Mouse (Mus musculus) mouse embryonic stem cell (cell line): ENCODE measurements around the gene Parm1.

ENCODE experiments used
- in situ Hi-C, 2 experiments: fragments of 300-500 bp; cut with MboI; formaldehyde crosslinking; loops; 1 replicate in 1 of 2; 3 replicates in 1 of 2; pipeline ENCODE4 v1.14.3; 2019 to 2020; ENCODE audit warnings: low sequenced_read_pairs in 2 of 2, low pct_unique_long_range_greater_than_20kb in 1 of 2, mixed read lengths in 1 of 2; ENCODE audit not compliant: unreplicated experiment in 1 of 2

Parm1 gene

DNA sequence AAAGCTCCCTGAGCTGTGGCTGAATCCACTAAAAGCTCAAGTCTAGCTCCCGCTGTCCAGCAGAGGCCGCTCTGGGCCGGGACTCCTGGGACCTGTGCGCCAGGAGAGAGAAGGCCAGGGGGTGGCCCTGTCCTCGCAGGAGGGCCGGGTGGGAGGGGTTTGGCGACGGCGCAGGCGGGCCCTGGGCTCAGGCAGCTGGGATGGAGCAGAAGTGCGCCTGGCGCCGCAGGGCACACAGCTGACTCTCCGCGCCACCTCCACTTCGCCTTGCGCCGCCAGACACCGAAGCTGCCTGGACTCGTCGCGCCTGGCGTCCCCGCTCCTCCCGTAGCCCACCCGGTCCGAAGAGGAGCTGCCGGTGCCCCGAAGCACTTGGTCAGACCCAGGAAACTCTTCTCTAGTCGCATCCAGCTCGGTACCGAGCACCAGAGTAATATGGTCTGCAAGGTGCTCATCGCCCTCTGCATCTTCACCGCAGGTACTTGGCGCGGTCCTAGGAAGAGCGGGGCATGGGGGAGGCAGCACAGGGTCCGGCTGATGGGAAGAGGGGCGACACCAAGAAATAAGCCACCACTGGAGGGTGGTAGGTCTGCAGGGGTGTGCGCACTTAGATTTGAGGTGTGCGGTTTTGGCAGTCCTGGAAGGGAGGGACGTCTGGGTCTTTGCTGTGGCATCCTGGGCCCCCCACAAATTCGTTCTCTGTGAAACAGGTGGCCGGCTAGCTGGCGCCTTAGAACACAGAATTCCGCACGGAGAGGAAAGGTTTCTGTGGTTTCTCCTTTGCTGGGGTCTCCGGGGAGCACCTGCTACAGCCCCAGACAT, at the start of gene Parm1:
Gene Parm1, plus strand, starts transcription at position 136 of the 822 bp plus-strand sequence.
- in situ Hi-C loops: no loop called here

DNA sequence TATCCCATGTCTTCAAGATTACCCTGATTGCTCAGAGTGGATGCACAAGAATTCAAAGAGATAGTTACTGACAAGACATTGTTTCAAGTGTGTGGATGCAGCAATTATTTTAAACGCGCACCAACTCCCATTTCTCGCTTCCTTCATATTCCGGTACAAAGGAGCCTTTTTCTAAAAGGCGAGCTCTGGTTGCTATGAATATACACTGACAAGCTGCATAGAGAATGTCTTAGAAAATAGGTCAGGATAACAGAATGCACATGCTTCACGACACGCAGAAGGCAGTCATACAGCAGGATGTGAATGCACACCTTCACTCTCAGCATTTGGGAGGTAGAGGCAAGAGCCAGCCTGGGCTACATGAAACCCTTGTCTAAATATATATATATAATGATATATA, 42.2 kb upstream of the Parm1 start:
- in situ Hi-C loops: no loop called here

DNA sequence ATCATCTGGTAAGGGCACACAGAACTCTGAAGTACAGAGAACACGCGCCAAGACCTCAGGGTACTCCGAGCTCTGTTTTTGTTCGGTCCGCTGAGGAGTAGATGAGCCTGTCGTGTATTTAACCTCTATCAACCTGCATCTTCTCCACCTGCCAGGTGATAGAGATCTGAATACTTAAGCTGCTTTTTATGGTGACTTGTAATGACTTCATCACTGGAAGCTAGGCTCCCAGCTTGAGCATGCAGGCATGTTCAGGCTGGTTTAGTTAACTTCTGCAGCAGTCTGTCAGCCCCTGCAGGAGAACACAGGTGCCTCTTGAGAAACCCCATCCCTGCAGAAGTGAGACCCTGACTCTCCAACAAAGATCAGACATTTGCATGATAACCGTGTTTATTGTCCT, 40.6 kb upstream of the Parm1 start:
- in situ Hi-C loops: no loop called here

DNA sequence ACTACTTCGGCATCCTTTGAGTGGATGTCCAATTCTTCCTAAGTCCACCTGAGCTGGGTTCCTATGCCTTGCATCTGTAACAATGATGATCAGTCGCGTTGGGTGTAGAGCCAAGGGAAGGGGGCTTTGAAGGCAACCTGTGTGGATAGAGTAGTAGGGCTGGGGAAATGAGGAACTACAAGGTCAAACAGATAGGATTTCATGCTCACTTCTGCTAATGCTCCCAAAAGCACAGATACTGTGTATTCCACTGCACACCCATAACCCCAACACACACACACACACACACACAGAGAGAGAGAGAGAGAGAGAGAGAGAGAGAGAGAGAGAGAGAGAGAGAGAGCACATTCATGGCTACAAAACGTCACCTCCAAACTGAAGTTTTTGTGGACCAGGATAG, 38.7 kb upstream of the Parm1 start:
- in situ Hi-C loops: no loop called here

DNA sequence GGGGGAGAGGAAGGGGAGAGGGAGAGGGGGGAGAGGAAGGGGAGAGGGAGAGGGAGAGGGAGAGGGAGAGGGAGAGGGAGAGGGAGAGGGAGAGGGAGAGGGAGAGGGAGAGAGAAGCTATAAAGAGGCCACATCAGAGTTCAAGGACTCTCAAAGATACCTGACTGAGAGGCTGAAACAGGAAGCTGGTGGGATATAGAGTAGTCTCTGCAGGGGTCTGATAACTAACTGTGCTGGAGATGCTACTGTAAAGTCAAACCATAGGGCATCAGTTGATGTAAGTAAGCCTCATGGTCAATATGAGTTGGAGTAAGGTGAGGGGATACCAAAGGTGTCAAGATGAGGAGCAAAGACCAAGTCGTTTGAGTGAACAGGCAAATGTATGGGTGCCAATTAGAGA, 37.3 kb upstream of the Parm1 start:
- in situ Hi-C loops: no loop called here

GRCm38 (mm10) chr5:91484324-91484723, 33.1 kb upstream of the Parm1 start:
- in situ Hi-C loops: no loop called here

DNA sequence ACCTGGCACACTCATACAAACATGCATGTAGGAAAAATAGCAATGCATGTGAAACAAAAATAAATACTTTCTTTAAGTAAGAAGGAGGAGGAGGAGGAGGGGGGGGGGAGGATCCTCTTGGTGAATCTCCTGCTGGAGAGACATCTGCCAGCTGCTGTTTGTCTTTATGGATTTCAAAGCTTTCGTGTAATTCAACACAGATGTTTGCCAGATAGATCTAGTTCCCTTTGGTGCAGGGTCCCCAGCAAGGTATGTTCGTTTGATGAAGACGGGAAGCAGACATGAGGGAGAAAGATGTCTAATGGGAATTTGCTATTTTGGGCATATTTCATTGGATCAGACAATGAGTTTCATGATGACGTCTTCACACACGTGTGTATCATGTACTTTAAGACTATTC, 23.0 kb upstream of the Parm1 start:
- in situ Hi-C loops: no loop called here

DNA sequence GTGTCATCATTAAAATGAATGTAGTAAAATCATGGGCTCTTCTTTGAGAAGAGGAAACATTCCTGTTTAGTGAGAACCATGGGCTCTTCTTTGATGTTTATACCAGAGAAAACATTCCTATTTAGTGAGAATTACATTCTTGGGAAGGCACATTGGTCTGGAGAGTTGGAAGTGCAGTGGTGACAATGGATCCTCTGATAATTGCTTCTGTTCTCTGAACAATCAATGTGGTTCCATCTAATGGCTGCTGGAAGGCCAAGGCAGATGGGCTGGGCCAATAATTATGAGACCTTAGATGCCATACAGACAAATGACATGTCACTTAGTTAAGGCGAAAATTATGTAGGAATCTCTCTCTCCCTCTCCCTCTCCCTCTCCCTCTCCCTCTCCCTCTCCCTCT, 16.1 kb upstream of the Parm1 start:
- in situ Hi-C loops: no loop called here

DNA sequence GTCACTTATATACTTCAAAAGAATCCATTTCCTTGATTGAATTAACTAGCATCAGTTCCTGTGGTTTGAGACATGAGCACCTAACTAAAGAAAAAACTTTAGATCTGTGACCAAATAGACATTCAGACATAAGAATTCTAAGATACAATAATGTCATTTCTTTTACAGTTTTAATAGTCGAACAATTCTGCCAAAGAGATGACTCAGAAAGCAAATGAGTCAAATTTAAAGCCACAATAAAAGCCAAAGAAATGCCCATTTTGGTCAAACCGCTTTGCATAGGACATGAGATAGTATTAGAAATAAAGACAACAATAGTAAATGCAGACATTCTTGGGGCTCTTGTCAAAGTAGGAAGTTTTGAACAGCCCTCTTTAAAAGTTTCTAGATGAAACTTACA, 15.0 kb upstream of the Parm1 start:
- in situ Hi-C loops: no loop called here

DNA sequence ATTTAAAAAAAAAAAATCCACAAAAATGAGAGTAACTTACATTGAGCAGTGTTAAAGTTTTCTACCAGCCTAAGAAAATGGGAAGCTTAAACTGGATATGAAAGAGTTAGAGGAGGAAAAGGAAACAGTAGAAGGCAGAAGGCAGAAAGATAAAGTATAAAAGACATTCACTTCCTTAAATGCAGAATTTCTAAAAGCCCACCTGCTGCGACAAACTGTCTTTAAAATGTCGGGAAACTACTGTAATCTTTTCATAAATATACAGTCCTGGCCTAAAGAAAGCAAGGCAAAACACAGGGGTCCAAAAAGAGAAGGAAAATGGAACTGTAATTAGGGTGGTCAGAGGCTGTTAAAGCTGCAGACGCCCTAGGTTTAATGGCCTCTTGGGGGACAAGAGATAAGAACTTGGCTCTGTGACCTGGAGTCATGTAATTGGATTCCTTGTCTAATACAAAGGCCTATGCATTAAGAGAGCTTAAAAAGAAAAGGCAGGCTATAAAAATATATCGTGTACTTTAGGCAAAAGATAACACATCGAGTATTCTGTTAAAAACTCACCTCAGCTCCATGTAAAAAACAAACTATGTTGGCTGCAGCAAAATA, 13.0 kb upstream of the Parm1 start:
- in situ Hi-C loops: no loop called here

- in situ Hi-C loops: no loop called here
These were observed 338 bp upstream of the Parm1 start for GRCm38 (mm10) chr5:91517077-91517476.

- in situ Hi-C loops: no loop called here
These were observed 931 bp downstream of the Parm1 start for GRCm38 (mm10) chr5:91518302-91518790.

GRCm38 (mm10) chr5:91518946-91519345, 1.5 kb downstream of the Parm1 start:
- in situ Hi-C loops: no loop called here

GRCm38 (mm10) chr5:91519521-91519920, 2.1 kb downstream of the Parm1 start:
- in situ Hi-C loops: no loop called here

- in situ Hi-C loops: no loop called here
These were observed 15.5 kb downstream of the Parm1 start for GRCm38 (mm10) chr5:91532748-91533496.

GRCm38 (mm10) chr5:91559071-91559610, 41.7 kb downstream of the Parm1 start:
- in situ Hi-C loops: no loop called here

GRCm38 (mm10) chr5:91559711-91560110, 42.3 kb downstream of the Parm1 start:
- in situ Hi-C loops: no loop called here

DNA sequence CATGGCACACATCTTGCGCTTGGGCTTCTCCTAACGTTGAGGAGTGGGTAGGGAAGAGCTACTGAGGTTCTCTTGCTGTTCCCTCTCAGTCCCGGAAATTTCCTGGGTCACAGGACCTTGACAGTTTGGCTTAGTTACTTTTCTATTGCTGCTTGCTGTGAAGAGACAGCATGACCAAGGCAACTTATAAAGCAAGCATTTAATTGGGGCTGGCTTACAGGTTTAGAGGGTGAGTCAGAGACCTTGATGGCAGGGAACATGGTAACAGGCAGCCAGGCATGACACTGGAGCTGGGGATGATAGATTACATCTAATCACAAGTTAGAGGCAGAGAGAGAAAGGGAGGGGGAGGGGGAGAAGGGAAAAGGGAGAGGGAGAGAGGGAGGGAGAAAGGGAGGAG, 44.0 kb downstream of the Parm1 start:
- in situ Hi-C loops: no loop called here

- in situ Hi-C loops: no loop called here
These were observed 45.1 kb downstream of the Parm1 start for GRCm38 (mm10) chr5:91562486-91562885.
